ENCODE assay signal across 8 mouse cellular contexts in the genomic region with DNA sequence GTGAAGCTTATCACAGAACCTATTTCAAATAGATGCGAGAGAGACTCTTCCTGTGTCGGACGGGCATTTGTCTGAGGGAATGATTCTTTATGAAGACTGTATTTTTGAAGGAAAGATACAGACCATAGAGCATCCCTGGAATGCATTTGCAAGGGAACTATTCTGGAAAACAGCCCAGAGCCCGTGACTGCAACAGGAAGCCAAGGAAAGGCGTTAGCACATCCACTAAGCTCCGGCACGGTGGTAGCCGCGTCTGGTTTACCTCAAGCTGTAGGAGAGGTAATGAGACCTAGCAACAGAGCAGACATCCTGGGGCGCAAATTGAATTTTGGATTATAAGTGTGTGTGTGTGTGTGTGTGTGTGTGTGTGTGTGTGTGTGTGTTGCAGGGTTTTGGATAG.
DNase-seq lines count a peak whose midpoint lies in the region; ATAC-seq and TF ChIP-seq lines count a peak whose summit lies in the region.

No protein-coding gene starts in this region.

- peak overlapping the region; percentile 20; the same call in 1 of the 2 replicates for H3K4me2 ChIP-seq in intestine, embryonic 14.5 days (ENCODE audit: low read length)
- no peak overlapping the region for H3K4me2 ChIP-seq in intestine, postnatal 0 days (replicated peaks; ENCODE audit: low read depth)
- peak overlapping the region; percentile 9; the same call in 1 of the 2 replicates for H3K4me2 ChIP-seq in embryonic facial prominence, embryonic 13.5 days
- H3K4me2 ChIP-seq in forebrain, embryonic 15.5 days (replicated peaks), result no peak overlapping the region

- 9% methylated on average over 10 of the region's 10 CpGs for WGBS in intestine, embryonic 14.5 days
- WGBS in intestine, postnatal 0 days, result 32% methylated on average over 10 of the region's 10 CpGs
- WGBS in embryonic facial prominence, embryonic 13.5 days, result 23% methylated on average over 10 of the region's 10 CpGs
- WGBS in limb, embryonic 10.5 days, result 31% methylated on average over 10 of the region's 10 CpGs
- WGBS in forebrain, embryonic 15.5 days, result 49% methylated on average over 10 of the region's 10 CpGs

- peak overlapping the region; percentile 74 for H3K27ac ChIP-seq in intestine, embryonic 14.5 days (ENCODE audit: low read depth)
- no peak overlapping the region for H3K27ac ChIP-seq in intestine, postnatal 0 days (ENCODE audit: low read depth, low read length)
- H3K27ac ChIP-seq in embryonic facial prominence, embryonic 13.5 days, result peak overlapping the region; percentile 75; the same call in 1 of the 2 replicates
- H3K27ac ChIP-seq in limb, embryonic 10.5 days, result peak overlapping the region; percentile 80
- H3K27ac ChIP-seq in gastrocnemius, adult 2 months, result no peak overlapping the region
- H3K27ac ChIP-seq in forebrain, embryonic 15.5 days (replicated peaks), result no peak overlapping the region

- ATAC-seq in intestine, embryonic 14.5 days (replicated peaks; ENCODE audit: low FRiP score, low TSS enrichment, low read depth), result peak; percentile 84
- no peak for ATAC-seq in intestine, postnatal 0 days
- ATAC-seq in embryonic facial prominence, embryonic 13.5 days (ENCODE audit: insufficient number of reproducible peaks, insufficient read depth, low FRiP score, low TSS enrichment, low read depth), result no peak
- ATAC-seq in forebrain, embryonic 15.5 days (replicated peaks), result no peak

- H3K9me3 ChIP-seq in intestine, embryonic 14.5 days (ENCODE audit: control insufficient read depth, low read length), result no peaks in the 10 kb centered on the region
- no peaks in the 10 kb centered on the region for H3K9me3 ChIP-seq in intestine, postnatal 0 days (ENCODE audit: control insufficient read depth)
- H3K9me3 ChIP-seq in embryonic facial prominence, embryonic 13.5 days, result no peaks in the 10 kb centered on the region
- H3K9me3 ChIP-seq in limb, embryonic 10.5 days (replicated peaks), result no peaks in the 10 kb centered on the region
- H3K9me3 ChIP-seq in forebrain, embryonic 15.5 days, result no peaks in the 10 kb centered on the region

- no peak overlapping the region for H3K9ac ChIP-seq in intestine, embryonic 14.5 days (ENCODE audit: low read length)
- H3K9ac ChIP-seq in intestine, postnatal 0 days (ENCODE audit: low read depth, low read length), result no peak overlapping the region
- no peak overlapping the region for H3K9ac ChIP-seq in embryonic facial prominence, embryonic 13.5 days
- H3K9ac ChIP-seq in forebrain, embryonic 15.5 days (replicated peaks), result no peak overlapping the region

- no peaks in the 10 kb centered on the region for H3K27me3 ChIP-seq in intestine, embryonic 14.5 days (replicated peaks; ENCODE audit: control insufficient read depth, insufficient read depth, low read length)
- no peaks in the 10 kb centered on the region for H3K27me3 ChIP-seq in intestine, postnatal 0 days (replicated peaks; ENCODE audit: control insufficient read depth, insufficient read depth, low read length)
- H3K27me3 ChIP-seq in embryonic facial prominence, embryonic 13.5 days, result peaks cover 18% of the 10 kb centered on the region
- H3K27me3 ChIP-seq in limb, embryonic 10.5 days (ENCODE audit: low read depth, poor library complexity, severe bottlenecking), result no peaks in the 10 kb centered on the region
- no peaks in the 10 kb centered on the region for H3K27me3 ChIP-seq in forebrain, embryonic 15.5 days

- DNase-seq in intestine, embryonic 14.5 days (ENCODE audit: low spot score), result peak; percentile 77
- peak; percentile 85 for DNase-seq in NIH3T3 (ENCODE audit: low read depth)
- peak; percentile 57 for DNase-seq in limb, embryonic 10.5 days (ENCODE audit: low spot score)
- no peak for DNase-seq in gastrocnemius, adult 2 months
- DNase-seq in frontal cortex, postnatal 25 days (ENCODE audit: low spot score in 2 of 2), result no peak

- no peaks in the 10 kb centered on the region for H3K36me3 ChIP-seq in intestine, embryonic 14.5 days (ENCODE audit: control insufficient read depth, insufficient read depth, low read length)
- no peaks in the 10 kb centered on the region for H3K36me3 ChIP-seq in intestine, postnatal 0 days (ENCODE audit: control insufficient read depth, insufficient read depth)
- H3K36me3 ChIP-seq in embryonic facial prominence, embryonic 13.5 days, result no peaks in the 10 kb centered on the region
- H3K36me3 ChIP-seq in limb, embryonic 10.5 days, result no peaks in the 10 kb centered on the region
- H3K36me3 ChIP-seq in forebrain, embryonic 15.5 days, result no peaks in the 10 kb centered on the region

- H3K4me1 ChIP-seq in intestine, embryonic 14.5 days (replicated peaks; ENCODE audit: control insufficient read depth, insufficient read depth, low read length), result peaks cover 24% of the 10 kb centered on the region
- H3K4me1 ChIP-seq in intestine, postnatal 0 days (replicated peaks; ENCODE audit: control insufficient read depth, insufficient read depth, low read length), result no peaks in the 10 kb centered on the region
- peaks cover 61% of the 10 kb centered on the region for H3K4me1 ChIP-seq in embryonic facial prominence, embryonic 13.5 days
- H3K4me1 ChIP-seq in limb, embryonic 10.5 days, result peaks cover 61% of the 10 kb centered on the region
- peaks cover 10% of the 10 kb centered on the region for H3K4me1 ChIP-seq in forebrain, embryonic 15.5 days

- H3K4me3 ChIP-seq in intestine, embryonic 14.5 days (ENCODE audit: low read depth, low read length), result no peak overlapping the region
- H3K4me3 ChIP-seq in intestine, postnatal 0 days (ENCODE audit: low read depth, low read length), result no peak overlapping the region
- no peak overlapping the region for H3K4me3 ChIP-seq in embryonic facial prominence, embryonic 13.5 days
- no peak overlapping the region for H3K4me3 ChIP-seq in limb, embryonic 10.5 days
- H3K4me3 ChIP-seq in gastrocnemius, adult 2 months, result no peak overlapping the region
- no peak overlapping the region for H3K4me3 ChIP-seq in forebrain, embryonic 15.5 days

- intact Hi-C loops in gastrocnemius, adult 2 months (cut with DNase I), result no loop called here

- TF ChIP-seq CTCF in intestine, postnatal 0 days (IDR thresholded peaks at IDR 0.05; ENCODE audit: low read depth), result no peak
- no peak for TF ChIP-seq CTCF in gastrocnemius, adult 2 months (IDR thresholded peaks at IDR 0.05)

Comparison
In these comparisons a context has a peak if more than half of its experiments do, and no peak if none do; other contexts are left out.
1. H3K27ac ChIP-seq: peak in intestine, embryonic 14.5 days (single experiment), embryonic facial prominence, embryonic 13.5 days (single experiment) and limb, embryonic 10.5 days (single experiment); none in intestine, postnatal 0 days (single experiment), gastrocnemius, adult 2 months (single experiment) and forebrain, embryonic 15.5 days (single experiment).
2. H3K4me2 ChIP-seq: peak in intestine, embryonic 14.5 days (single experiment) and embryonic facial prominence, embryonic 13.5 days (single experiment); none in intestine, postnatal 0 days (single experiment) and forebrain, embryonic 15.5 days (single experiment).
3. DNase-seq: peak in intestine, embryonic 14.5 days (single experiment), NIH3T3 (single experiment) and limb, embryonic 10.5 days (single experiment); none in gastrocnemius, adult 2 months (single experiment) and frontal cortex, postnatal 25 days (0 of 2).